In genomic region chr7:58584241-58584820, GRCm38 (mm10) we compare ENCODE assay signal across 9 mouse cellular contexts.
DNase-seq lines count a peak whose midpoint lies in the region; ATAC-seq and TF ChIP-seq lines count a peak whose summit lies in the region.
"Had no signal": no experiment of that assay in that cellular context is flagged by ENCODE, and none has a peak within 500 bp of the region (broad histone marks: within the 10 kb centered on the region; RNA-seq: fewer than 3 reads in every experiment).

No protein-coding gene starts in this region.

- in situ Hi-C loops in ES-E14 (cut with MboI; ENCODE audit: low sequenced_read_pairs in 2 of 2, unreplicated experiment in 2 of 2), result loop anchor here in 1 of 2 experiments (25.0 kb wide), 1 partner anchor 203 kb away; no protein-coding TSS in a partner anchor

- 17% methylated on average over 4 of the region's 4 CpGs for WGBS in embryonic facial prominence, embryonic 11.5 days
- WGBS in hindbrain, embryonic 11.5 days, result 31% methylated on average over 4 of the region's 4 CpGs

- H3K27ac ChIP-seq in ES-E14 (ENCODE audit: insufficient read depth, low read depth, low read length, poor library complexity, severe bottlenecking), result no peak overlapping the region
- no peak overlapping the region for H3K27ac ChIP-seq in embryonic facial prominence, embryonic 11.5 days (replicated peaks; ENCODE audit: low read depth, low read length)
- no peak overlapping the region for H3K27ac ChIP-seq in hindbrain, embryonic 11.5 days (ENCODE audit: low read depth, low read length)
- H3K27ac ChIP-seq: heart, embryonic 13.5 days had no signal

- no peaks in the 10 kb centered on the region for H3K4me1 ChIP-seq in ES-E14 (ENCODE audit: control insufficient read depth in 2 of 2, insufficient read depth in 2 of 2, low read length in 2 of 2, poor library complexity in 1 of 2)
- H3K4me1 ChIP-seq in embryonic facial prominence, embryonic 11.5 days (ENCODE audit: control insufficient read depth, insufficient read depth, low read length), result no peaks in the 10 kb centered on the region
- H3K4me1 ChIP-seq in hindbrain, embryonic 11.5 days (replicated peaks; ENCODE audit: control insufficient read depth, insufficient read depth, low read length), result no peaks in the 10 kb centered on the region

- H3K36me3 ChIP-seq in ES-E14 (ENCODE audit: control insufficient read depth, insufficient read depth, low read length, poor library complexity, severe bottlenecking), result no peaks in the 10 kb centered on the region
- no peaks in the 10 kb centered on the region for H3K36me3 ChIP-seq in embryonic facial prominence, embryonic 11.5 days (replicated peaks; ENCODE audit: control insufficient read depth, insufficient read depth, low read depth, low read length)
- H3K36me3 ChIP-seq in hindbrain, embryonic 11.5 days (ENCODE audit: control insufficient read depth, insufficient read depth, low read length), result no peaks in the 10 kb centered on the region
- H3K36me3 ChIP-seq: heart, embryonic 13.5 days had no signal

- no peaks in the 10 kb centered on the region for H3K27me3 ChIP-seq in embryonic facial prominence, embryonic 11.5 days (ENCODE audit: control insufficient read depth, insufficient read depth, low read length)
- no peaks in the 10 kb centered on the region for H3K27me3 ChIP-seq in hindbrain, embryonic 11.5 days (ENCODE audit: control insufficient read depth, insufficient read depth, low read length)
- H3K27me3 ChIP-seq: heart, embryonic 13.5 days had no signal

- H3K4me3 ChIP-seq in ES-E14 (ENCODE audit: insufficient read depth in 1 of 2, low read depth in 1 of 2, low read length in 2 of 2, poor library complexity in 1 of 2, severe bottlenecking in 1 of 2), result no peak overlapping the region
- no peak overlapping the region for H3K4me3 ChIP-seq in embryonic facial prominence, embryonic 11.5 days (ENCODE audit: low read depth, low read length)
- no peak overlapping the region for H3K4me3 ChIP-seq in hindbrain, embryonic 11.5 days (ENCODE audit: low read depth, low read length)
- H3K4me3 ChIP-seq: heart, embryonic 13.5 days had no signal

- no peak for ATAC-seq in embryonic facial prominence, embryonic 11.5 days (replicated peaks; ENCODE audit: insufficient number of reproducible peaks, low FRiP score, low TSS enrichment, low read depth)
- peak; percentile 70 for ATAC-seq in hindbrain, embryonic 11.5 days (ENCODE audit: low FRiP score)
- ATAC-seq in megakaryocyte-erythroid progenitor cell, adult 5-6 weeks (replicated peaks; ENCODE audit: low FRiP score, low TSS enrichment, poor library complexity, severe bottlenecking), result peak; percentile 98
- no peak for ATAC-seq in erythroid progenitor cell, adult 5-6 weeks (replicated peaks; ENCODE audit: low FRiP score, poor library complexity, severe bottlenecking)

- no peak overlapping the region for H3K9ac ChIP-seq in ES-E14 (ENCODE audit: insufficient read depth, low read depth, low read length, poor library complexity, severe bottlenecking)
- no peak overlapping the region for H3K9ac ChIP-seq in embryonic facial prominence, embryonic 11.5 days (replicated peaks; ENCODE audit: low read length)
- H3K9ac ChIP-seq in hindbrain, embryonic 11.5 days (ENCODE audit: low read depth, low read length), result no peak overlapping the region
- H3K9ac ChIP-seq: heart, embryonic 13.5 days had no signal

- DNase-seq in ES-E14 (ENCODE audit: low read depth, low spot score), result peak; percentile 8
- peak; percentile 56 for DNase-seq in adrenal gland, postnatal 25 days
- peak; percentile 65 for DNase-seq in embryonic facial prominence, embryonic 11.5 days (ENCODE audit: low spot score)
- peak; percentile 64 for DNase-seq in hindbrain, embryonic 11.5 days (ENCODE audit: low spot score)
- peak; percentile 56 to 57 for DNase-seq in layer of hippocampus, postnatal 10 days (ENCODE audit: low spot score in 2 of 2)
- DNase-seq in right cerebral cortex, postnatal 14 days, result peak; percentile 37

- H3K9me3 ChIP-seq in ES-E14 (ENCODE audit: control insufficient read depth, insufficient read depth, low read depth, low read length), result no peaks in the 10 kb centered on the region
- no peaks in the 10 kb centered on the region for H3K9me3 ChIP-seq in embryonic facial prominence, embryonic 11.5 days (replicated peaks; ENCODE audit: control insufficient read depth, low read length)
- H3K9me3 ChIP-seq in hindbrain, embryonic 11.5 days (ENCODE audit: control insufficient read depth, low read length), result no peaks in the 10 kb centered on the region
- H3K9me3 ChIP-seq: heart, embryonic 13.5 days had no signal

- no peak overlapping the region for H3K4me2 ChIP-seq in embryonic facial prominence, embryonic 11.5 days (ENCODE audit: low read depth, low read length)
- H3K4me2 ChIP-seq in hindbrain, embryonic 11.5 days (replicated peaks; ENCODE audit: low read depth, low read length), result no peak overlapping the region
- H3K4me2 ChIP-seq: heart, embryonic 13.5 days had no signal

TF ChIP-seq in ES-E14, 5 proteins besides CTCF, POLR2A, EP300 and RAD21:
- TF ChIP-seq MAFK (IDR thresholded peaks at IDR 0.05; ENCODE audit: insufficient read depth, low read depth, low read length) (no peak), ZNF384 (IDR thresholded peaks at IDR 0.05; ENCODE audit: low read depth, low read length) (no peak), ZC3H11A (IDR thresholded peaks at IDR 0.05; ENCODE audit: borderline replicate concordance, low read depth, low read length) (peak; percentile 65; the same call in 1 of the 2 replicates), CHD2 (IDR thresholded peaks at IDR 0.05; ENCODE audit: low read depth, low read length) (no peak), HCFC1 (IDR thresholded peaks at IDR 0.05; ENCODE audit: borderline replicate concordance, insufficient read depth, low read length) (no peak)

Comparison
In these comparisons a context has a peak if more than half of its experiments do, and no peak if none do; other contexts are left out.
1. DNase-seq: peak in every context shown above with its lines; median percentile 65 in embryonic facial prominence, embryonic 11.5 days; 64 in hindbrain, embryonic 11.5 days; 56 in layer of hippocampus, postnatal 10 days; 56 in adrenal gland, postnatal 25 days; 37 in right cerebral cortex, postnatal 14 days; 8 in ES-E14.
2. ATAC-seq: peak in hindbrain, embryonic 11.5 days (single experiment) and megakaryocyte-erythroid progenitor cell, adult 5-6 weeks (single experiment); none in embryonic facial prominence, embryonic 11.5 days (single experiment) and erythroid progenitor cell, adult 5-6 weeks (single experiment).